Mouse (Mus musculus): ENCODE data around the gene Bag2.
"Not testable (repeated sequence)": the region's sequence is repeated elsewhere in the genome, so short reads cannot be mapped to it uniquely, and the experiment has no call there.

Gene Bag2

DNA sequence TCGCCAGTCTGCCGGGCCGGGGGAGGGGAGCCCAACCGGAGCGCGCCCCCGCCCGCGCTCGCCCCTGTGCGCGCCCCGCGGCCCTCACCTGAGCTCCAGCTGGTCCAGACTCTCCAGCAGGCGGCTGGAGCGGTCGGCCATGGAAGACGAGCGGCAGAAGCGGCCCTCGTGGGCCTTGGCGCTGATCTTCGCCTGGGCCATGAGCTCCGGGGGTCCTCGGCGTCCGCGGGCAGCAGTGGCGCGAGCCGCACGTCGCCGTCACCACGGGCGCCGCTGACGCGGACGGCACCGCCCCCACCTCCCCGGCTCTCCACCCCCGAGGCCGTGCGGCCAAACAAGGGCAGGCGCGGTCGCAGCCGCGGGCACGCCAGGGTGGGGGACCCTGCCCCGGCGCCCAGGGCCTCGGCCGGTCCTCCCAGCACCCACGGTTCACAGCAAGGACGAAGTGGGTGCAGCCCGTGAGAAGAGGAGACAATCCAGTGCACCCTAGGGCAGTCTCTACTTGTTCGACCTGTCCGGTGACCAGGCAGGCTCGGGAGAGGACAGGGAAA, at the start of gene Bag2:
Gene Bag2 (minus strand): TSS at position 305 of the 551 bp plus-strand sequence.
- DNase-seq: peak; percentile 20 to 50

DNA sequence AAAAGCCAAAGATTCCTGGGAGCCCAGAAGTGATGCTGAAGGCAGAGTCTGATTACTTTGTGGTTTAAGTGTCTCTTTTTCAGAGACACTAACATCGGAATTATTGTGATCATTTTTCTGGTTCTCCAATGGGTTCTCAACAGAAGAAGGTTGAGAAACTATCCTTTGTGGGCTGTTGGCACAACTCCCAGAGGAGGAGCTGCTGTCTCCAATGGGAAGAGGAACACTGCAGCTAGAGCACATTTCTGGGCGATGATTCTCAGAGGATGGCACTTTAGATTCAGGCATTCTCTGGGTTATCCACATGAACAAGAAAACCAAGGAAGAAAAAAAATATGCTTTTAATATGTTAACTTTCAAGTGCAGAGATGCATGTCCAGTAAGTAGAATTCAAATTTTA, 45.7 kb upstream of the Bag2 start:
- DNase-seq: no peak

DNA sequence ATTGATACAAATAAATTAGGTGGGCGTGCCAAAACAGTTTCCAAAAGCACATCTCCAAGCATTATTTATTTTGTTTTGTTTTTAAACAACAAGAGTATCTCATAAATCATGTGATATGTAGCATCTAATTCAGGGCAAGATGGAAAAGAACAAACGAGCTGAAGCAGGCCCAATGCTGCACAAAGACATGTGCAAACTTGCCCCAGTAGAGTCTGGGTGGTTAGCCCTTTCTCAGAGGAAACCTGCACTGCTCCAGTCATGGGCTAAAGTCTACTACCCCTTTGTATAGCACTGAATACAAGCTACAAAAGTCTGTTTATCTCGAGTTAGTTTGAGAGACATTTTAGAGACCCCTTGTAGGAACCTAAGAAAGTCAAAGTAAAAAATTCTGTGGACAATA, 42.0 kb upstream of the Bag2 start:
- no peak for DNase-seq

DNA sequence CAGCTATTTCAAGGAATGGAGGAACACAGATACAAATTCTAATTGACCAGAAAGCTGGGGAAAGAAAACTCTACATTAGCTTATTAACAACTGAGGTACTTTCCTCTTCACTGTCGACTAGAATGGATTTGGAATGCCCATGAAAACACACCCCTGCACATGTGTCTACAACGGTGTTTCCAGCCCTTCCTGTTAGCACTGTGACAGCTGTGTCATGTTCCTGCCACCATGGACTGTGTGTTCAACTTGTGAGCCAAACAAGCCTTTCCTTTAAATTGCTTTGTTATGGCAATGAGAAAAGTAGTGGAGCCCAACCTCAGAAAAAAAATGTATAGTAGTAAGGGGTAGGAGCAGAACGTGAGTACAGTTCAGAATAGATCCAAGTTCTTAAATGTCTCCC, 30.9 kb upstream of the Bag2 start:
- DNase-seq: no peak

DNA sequence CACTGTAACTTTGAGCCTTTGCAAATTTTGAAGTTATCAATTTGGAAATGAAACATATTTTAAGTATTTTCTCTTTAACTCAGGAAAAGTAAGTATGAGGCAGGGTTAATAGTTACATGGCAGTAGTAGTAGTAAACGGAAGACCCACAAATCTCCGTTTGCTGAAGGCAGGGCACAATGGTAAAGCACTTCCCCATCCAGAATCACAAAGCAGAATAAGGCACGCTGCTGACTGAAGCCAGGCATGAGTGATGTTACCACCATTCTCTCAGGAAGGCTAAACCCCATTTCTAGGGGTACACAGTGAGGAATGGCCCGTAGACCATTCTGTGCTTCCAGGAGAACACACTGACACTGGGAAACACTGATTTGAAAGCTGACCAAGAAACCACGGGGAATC, 30.5 kb upstream of the Bag2 start:
- DNase-seq: no peak

DNA sequence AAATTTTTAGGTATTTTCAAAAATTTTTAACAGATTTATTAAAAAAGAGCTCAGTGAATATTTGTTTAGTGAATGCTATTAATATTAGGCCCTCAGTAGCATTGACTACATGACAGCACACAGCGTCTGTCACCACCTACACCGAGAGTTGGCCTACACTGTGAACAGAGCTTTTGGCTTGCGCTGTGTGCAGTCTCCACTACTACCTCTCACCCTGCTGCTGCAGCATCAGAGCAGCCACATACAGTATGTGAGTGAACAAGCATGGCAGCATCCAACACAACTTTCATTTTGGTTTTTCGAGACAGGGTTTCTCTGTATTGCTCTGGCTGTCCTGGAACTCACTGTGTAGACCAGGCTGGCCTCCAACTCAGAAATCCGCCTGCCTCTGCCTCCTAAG, 27.0 kb upstream of the Bag2 start:
- no peak for DNase-seq

DNA sequence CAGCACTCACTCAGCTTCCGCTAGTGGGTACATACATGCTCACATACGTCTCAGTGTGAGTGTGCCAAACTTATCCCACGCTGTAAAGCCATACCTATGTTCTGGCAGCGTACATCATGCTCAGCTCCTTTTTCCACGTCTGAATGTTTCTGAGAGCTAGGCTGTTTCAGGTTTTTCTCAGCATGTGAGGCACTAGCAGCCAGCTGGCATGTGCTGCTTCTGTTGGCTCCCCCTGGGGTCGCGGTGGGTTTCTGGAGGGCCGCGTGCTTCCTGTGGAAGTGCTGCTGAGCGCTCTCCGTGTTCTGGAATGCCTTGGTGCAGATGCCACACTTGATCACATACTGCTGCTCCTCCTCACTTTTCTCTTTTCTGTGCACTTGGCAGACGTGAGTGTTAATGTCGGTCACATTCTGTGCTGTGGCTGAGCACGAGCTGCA, 18.6 kb upstream of the Bag2 start:
- no peak for DNase-seq

DNA sequence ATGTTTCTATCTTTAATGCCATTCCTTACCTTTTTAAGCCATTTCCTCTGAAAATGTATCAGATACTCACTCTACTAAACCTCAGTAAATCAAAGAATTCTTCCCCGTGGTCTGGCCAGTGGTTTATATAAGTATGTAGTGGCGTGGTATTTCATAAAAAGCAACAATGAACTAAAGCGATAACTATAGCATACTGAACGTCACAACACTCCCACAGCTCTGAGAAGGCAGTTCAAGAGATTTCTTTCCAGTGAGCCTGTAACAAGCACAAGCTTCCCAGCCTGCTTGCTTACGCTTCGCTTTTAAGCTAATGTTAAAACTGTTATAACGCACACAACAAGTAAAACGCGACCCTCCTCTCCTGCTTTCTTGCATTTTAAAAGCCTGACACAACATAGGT, 14.5 kb upstream of the Bag2 start:
- no peak for DNase-seq

DNA sequence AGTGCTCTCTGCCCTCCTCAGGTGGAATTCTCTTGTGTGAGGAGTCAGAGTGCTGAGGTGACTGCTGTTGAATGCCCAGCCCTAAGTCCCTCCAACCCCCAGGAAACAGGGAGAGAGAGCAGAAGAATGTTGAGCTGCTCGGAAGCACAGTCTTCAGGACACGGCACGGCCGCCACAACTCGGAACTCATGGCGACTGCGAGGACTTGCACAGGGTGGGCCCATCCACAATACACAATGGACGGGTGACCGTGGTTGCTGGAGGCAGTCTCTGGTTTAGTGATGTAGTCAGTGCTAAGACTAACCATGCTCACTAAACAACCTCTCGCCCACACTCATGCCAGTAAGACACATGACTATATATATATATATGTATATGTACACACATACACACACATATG, 14.0 kb upstream of the Bag2 start:
- no peak for DNase-seq

DNA sequence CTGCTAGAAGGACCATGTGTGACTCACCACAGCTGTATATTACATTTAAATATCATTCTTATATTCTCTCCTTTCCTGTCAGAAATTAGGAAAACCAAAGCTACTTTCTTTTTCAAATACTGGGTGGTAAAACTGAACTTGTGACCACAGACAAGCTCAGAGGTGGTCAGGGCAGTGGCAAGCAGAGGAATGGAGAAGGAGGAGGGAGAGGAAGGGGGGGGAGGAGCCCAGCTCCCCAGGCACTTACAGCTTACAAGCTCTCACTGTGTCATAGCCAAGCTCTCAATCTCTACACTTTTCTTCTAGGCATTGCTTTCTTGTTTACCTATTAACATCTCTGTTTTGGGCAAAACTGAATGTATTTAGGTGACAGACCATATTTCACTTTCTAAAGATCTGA, 11.2 kb upstream of the Bag2 start:
- no peak for DNase-seq

DNA sequence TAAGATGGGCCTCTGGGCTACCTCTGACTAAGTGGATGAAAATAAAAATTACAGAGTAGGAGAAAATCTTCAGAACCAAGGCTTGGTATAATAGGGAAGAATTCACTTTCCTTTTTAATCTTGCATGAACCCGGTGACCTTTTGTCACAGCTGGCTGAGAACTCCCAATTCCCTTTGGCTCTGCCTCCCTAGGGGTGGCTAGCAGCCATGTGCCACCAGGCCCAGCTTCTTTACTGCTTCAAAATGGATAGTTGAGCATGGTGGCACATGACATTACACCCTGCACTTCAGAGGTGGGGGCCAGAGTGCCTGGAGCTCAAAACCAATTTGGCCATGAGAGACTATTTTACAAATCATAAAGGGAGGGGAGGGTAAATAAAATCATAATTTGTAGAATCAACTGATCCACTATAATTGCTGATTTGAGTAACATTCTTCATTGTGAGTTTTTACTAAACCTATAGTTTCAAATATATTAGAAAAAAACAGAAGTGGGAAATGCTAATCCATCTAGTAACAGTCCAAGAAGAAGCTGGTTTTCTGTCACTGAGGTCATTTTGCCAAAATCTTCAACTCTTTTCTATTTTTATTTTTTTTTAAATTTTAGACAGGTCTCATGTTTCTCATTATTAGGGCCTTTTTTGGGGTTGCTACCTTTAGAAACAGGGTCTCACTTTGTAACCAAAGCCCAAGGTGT, 10.6 kb upstream of the Bag2 start:
- no peak for DNase-seq

DNA sequence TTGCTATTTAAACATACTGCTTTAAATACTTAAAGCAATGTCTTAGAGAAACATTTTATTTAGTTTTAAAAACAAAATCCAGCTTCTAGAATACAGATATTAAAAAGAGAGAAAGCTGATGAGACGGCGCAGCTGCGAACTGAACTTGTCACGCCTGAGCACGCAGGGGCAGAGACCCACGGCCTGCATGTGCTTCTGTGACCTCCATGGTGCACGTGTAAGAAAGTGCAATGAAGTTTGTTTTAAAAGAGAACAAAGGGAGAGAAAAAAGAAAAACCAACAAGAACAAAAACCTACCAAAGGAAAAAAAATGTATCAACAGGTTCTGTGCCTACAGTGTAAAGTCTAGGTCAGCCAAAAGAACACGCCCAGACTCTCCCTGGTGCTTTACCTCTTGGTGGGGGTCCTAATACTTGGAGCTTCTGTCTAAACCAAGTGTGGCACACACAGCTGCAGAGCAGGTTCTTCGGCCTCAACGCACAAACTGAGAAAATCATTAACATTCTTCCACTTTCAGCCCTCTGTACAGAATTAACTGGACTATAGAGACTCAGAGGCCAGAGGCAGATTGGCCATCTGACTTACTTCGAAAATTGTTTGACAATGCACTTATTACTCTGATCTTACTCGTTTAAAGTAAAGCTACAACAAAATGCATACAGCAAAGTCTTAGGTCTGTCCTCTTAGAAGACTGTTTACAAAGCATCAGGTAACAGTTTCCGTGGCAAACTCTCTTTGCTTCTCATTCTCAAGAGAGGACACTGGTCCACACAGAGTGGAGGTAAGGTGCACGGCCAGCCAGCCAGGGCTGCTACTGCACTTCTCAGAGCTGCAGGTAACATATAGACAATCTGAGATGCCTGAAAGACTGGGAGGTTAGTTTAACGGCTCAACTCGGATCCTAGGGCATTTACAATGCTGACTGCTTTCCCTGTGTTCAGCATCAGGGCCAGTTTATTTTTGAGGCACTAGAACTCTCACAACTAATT, 9.2 kb upstream of the Bag2 start:
- DNase-seq: no peak

DNA sequence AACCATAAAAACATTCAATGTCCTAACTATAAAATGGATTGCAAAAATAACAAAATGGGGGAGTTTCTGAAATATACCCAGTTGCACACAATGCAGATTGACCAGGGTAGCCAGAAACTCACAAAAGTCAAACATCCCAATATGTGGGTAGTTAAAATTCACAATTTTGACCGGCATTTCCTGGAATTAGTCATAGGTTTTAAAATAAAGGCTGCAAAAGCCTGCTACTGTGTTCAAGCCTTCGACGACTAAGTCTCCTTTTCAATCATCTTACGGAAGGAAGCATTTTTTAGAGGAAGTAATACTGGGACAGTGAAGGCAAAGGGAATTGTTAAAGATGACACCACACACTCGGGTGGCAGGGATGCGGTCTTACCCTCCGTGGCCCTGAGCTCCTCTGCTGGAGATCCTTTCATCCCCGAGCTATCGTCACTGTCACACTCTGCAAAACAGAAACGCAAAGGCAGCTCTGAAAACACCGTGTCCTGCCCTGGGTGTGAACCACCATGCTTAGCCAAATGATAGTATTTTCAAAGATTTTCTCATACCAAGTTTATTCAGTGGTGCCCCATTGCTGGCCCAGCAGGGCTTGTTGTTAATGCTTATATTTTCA, 8.0 kb upstream of the Bag2 start:
- no peak for DNase-seq

DNA sequence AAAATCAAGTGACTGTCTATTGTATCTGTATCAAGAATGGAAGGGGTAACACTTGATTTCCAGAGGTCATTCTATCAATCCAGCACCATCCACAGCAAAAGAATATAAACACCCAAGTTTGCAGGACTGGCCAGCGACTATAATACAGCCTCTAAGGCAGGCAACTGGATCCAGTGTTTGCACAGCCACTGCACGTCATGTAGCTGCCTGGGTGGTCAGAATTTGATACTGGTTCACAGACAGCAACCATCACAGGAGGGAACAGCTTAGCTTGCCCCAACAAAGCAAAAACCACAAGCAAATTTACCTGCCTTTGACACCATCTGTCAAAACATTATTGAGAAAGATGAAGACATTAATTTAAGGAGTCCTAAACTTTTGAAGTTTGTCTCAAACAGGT, 6.2 kb upstream of the Bag2 start:
- no peak for DNase-seq

DNA sequence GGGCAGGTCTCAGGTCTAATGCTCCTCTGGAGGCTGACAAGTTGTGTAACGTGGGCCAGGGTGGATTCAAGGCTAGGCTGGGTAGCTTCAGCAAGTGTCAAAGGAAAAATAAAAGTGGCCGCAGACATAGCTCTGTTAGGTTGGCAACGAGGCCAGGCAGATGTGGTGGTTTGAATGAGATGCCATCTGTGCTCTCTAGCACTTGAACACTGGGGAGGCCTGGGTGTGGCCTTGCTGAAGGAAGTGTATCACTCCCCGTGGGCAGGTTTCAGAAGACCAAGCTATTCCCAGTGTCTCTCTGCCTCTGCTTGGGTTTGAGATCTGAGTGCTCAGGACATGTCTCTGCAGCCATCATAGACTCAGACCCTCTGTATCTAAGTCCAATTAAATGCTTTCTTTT, 893 bp upstream of the Bag2 start:
- DNase-seq: no peak

DNA sequence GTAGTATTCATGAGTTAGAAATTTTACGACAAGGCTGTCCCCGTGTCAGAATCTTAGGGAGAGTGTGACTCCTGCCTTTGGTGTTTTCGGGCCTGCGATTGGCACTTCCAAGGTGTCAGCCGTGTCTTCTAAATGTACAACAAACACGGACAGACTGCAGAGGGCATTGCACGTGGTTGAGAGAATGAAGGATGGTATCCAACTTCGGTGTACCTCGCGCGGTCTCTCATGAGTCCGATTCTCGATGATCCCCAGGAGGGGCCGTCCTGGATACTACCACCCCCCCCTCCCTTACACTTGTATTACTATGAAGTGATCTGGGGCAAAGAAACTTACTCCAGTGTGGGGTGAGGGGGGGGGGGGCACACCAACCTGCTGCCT, 572 bp downstream of the Bag2 start:
- DNase-seq: no peak

DNA sequence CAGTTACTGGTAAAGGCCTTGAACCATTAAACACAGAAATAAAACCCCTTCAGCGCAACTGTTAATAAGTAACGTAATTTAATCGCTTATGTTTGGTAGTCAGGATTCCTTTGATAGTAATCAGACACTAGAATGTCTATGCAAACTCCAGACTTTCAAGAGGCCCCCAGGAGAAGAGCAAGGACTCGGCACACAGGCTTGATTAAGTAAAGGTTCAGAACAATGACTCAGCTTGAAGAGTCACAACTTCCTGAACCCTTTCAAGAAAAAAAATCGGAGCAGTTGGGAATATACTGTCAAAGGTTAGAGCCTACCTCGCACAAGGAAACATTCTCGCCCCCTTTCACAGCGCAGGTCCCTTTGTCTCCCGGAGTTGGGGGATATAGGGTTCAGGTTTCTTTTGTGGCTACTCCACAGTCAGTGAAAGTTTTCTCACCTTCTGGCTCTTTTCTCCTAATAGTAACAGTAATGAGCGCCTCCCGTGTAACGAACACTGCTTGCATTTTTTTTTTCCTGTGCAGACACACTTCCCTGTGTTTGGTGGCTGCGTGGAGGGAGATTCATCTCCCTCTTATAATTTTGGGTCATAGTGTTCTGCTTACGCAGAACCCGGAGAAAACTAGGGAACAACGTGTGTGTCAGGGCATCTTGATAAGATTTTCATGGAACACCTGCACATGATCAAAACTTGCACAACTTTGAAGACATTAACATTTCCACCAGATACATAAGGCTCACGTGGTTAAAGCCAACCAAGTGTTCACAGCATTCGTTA, 1.1 kb downstream of the Bag2 start:
- DNase-seq: no peak

DNA sequence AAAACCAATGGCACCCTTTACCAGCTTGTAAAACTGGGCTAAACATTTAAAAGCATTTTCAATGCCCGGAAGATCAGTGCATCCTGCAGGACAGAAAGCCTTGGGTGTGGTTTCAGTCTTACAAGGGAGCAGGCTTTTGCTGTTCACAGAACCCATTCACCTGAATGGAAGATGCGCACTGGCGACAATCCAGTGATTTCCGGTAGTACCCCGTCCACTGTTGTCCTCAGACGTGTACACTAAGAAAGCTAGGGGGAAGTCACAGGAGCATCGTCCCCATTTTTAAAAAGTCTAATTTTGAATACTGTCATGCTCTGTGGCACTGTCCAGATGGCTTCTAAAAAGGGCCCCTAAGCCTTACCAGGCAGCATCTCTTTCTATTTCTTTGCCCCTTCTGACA, 1.8 kb downstream of the Bag2 start:
- no peak for DNase-seq

DNA sequence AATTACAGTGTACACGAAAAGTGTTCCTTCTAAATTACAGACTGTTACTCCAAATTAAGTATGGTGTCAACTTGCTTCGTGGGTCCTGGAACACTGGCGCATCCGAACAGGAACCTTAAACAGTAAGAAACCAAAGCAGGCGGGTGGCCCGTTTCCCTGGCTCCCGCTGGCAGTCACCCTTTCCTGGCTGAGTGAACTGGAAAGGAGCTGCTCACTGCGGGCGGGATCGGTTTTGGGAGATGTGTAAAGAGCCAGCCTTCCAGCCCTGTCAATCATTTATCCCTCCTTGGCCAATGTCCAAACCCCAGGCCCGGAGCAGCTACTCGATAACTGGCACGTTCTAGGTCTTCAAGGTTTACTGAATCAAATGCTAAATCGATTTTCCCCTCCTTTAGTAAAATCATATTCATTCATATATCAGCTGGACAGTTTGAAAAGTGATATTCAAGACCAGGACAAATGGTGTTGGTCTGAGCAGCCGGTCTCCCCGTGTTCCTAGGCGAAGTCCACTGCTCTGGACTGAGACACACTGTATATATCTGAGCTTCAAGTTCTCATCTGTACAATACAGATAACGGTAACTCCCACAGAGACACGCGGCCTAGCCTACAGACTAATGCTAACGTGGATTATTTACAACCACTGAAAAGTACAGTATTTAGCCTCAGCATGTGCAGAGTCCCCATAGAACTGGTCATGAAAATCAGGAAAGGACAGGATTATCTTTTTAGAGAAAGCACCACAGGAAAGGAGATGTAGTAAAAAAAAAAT, 2.4 kb downstream of the Bag2 start:
- no peak for DNase-seq

DNA sequence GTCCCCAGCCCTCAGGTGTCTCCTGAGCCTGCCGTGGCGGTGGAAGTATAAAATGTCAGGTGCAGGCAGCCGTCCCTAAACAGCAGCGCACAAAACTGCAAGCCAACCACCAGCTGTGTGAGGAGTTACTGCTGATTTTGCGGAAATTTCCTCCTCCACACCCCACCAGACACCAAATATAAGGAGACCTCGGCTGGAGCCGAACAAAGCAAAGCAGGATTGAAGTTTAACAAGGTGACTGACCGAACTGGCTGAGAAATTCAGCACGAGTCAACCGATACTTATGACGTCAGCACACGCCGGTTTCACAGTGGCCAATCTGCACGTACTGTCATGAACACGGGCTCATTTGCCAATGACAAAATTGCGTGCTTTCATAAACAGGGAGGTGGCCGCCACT, 3.5 kb downstream of the Bag2 start:
- DNase-seq: no peak

DNA sequence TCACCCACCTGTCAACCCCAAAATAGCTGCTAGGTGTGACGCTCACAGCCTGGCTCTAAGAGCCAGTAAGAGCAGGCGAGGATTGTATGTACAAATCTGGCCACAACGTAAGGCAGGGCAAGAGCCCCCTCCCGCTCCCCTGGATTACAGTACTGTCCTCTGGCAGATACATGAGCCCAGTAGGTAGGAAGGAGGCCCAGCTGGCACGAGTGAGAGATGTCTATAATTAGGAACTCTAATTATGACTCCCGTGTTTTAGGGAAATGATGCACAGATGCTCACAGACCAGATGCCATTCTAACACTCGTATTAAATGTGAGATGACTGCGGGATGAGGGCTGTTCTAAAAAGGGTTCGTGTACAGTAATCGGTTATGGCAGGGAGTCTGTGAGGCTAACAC, 6.3 kb downstream of the Bag2 start:
- no peak for DNase-seq

DNA sequence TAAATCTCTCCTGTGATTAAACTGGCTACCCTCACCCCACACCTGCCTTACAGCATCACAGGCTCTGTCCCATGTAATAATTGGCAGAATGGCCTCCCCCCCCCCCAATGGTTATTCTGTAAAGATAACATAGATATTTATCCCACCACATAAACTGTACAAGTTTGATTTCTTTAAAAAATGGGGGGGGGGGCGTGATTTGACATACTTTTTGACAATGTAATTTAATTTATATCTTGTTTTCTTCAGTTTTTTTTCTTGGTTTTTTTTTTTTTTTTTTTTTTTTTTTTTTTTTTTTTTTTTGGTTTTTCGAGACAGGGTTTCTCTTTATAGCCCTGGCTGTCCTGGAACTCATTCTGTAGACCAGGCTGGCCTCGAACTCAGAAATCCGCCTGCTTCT, 7.9 kb downstream of the Bag2 start:
- not testable (repeated sequence) for DNase-seq
